Mouse (Mus musculus) G1E (cell line): Measurements from ENCODE around the gene Crlf1.

Experiments
- CTCF ChIP-seq: IDR thresholded peaks from 2 replicates; pipeline ENCODE4 v1.5.1; 2012; ENCODE audit warnings: low read depth, low read length, inconsistent platforms, mixed read lengths
- GATA1 ChIP-seq: IDR thresholded peaks from 2 replicates; pipeline ENCODE4 v1.6.1; 2012; ENCODE audit warnings: borderline replicate concordance, low read length, inconsistent platforms, mixed read lengths
- TAL1 ChIP-seq: conservative IDR thresholded peaks from 2 replicates; pipeline ENCODE4 v1.6.1; 2012; ENCODE audit warnings: low read depth, low read length, inconsistent platforms, mixed read lengths

DNA sequence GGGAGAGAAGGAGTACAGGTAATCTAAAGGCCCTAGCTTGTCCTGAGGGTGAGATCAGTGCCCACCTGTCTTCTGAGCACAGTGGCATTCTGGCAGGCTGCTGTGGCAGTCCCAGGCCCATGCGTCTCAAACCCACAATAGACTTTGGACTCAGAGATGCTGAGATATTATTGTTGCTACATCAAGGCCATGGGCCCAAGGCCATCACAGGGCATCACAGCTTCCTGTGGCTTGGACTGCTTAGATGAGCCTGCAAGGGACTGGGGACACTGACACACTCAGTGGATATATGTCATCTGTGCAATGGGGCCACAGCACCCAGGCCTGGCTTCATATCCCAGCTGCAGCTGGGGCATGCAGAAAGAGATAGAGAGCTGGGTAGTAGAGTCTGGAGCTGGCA lies 36.0 kb upstream of the Crlf1 start:
- no peak for TF ChIP-seq GATA1
- no peak for TF ChIP-seq CTCF
- TF ChIP-seq TAL1: no peak
